Mouse (Mus musculus): ENCODE results near the gene Trpc7.

The Trpc7 gene

GRCm38 (mm10) chr13:56792844-56793243 lies 102.9 kb downstream of the Trpc7 start:
- no peak for DNase-seq (ENCODE audit: extremely low read depth, low read depth)

- DNase-seq (ENCODE audit: extremely low read depth, low read depth) = no peak
Measured at GRCm38 (mm10) chr13:56790683-56791082, 105.1 kb downstream of the Trpc7 start.

- no peak for DNase-seq (ENCODE audit: extremely low read depth, low read depth)
Measured at GRCm38 (mm10) chr13:56782621-56783020, 113.2 kb downstream of the Trpc7 start.

GRCm38 (mm10) chr13:56781697-56782096 lies 114.1 kb downstream of the Trpc7 start:
- DNase-seq (ENCODE audit: extremely low read depth, low read depth) = no peak

- DNase-seq (ENCODE audit: extremely low read depth, low read depth) = no peak
Measured at GRCm38 (mm10) chr13:56780746-56781469, 114.9 kb downstream of the Trpc7 start.

GRCm38 (mm10) chr13:56774304-56774703 lies 121.5 kb downstream of the Trpc7 start:
- DNase-seq (ENCODE audit: extremely low read depth, low read depth) = no peak

- no peak for DNase-seq (ENCODE audit: extremely low read depth, low read depth)
Measured at GRCm38 (mm10) chr13:56773262-56773870, 122.4 kb downstream of the Trpc7 start.

- DNase-seq (ENCODE audit: extremely low read depth, low read depth) = no peak
Measured at GRCm38 (mm10) chr13:56772592-56772991, 123.2 kb downstream of the Trpc7 start.

GRCm38 (mm10) chr13:56770786-56771185 lies 125.0 kb downstream of the Trpc7 start:
- DNase-seq (ENCODE audit: extremely low read depth, low read depth) = no peak

- DNase-seq (ENCODE audit: extremely low read depth, low read depth) = no peak
Measured at GRCm38 (mm10) chr13:56770136-56770578, 125.6 kb downstream of the Trpc7 start.

- DNase-seq (ENCODE audit: extremely low read depth, low read depth) = no peak
Measured at GRCm38 (mm10) chr13:56769431-56769830, 126.4 kb downstream of the Trpc7 start.

GRCm38 (mm10) chr13:56766211-56766610 lies 129.6 kb downstream of the Trpc7 start:
- DNase-seq (ENCODE audit: extremely low read depth, low read depth) = no peak

GRCm38 (mm10) chr13:56765284-56766032 lies 130.3 kb downstream of the Trpc7 start:
- no peak for DNase-seq (ENCODE audit: extremely low read depth, low read depth)

GRCm38 (mm10) chr13:56762446-56763229 lies 133.2 kb downstream of the Trpc7 start:
- DNase-seq (ENCODE audit: extremely low read depth, low read depth) = no peak

- no peak for DNase-seq (ENCODE audit: extremely low read depth, low read depth)
Measured at GRCm38 (mm10) chr13:56758492-56758891, 137.3 kb downstream of the Trpc7 start.

GRCm38 (mm10) chr13:56757201-56757600 lies 138.6 kb downstream of the Trpc7 start:
- DNase-seq (ENCODE audit: extremely low read depth, low read depth) = no peak

- no peak for DNase-seq (ENCODE audit: extremely low read depth, low read depth)
Measured at GRCm38 (mm10) chr13:56755871-56756270, 139.9 kb downstream of the Trpc7 start.

- DNase-seq (ENCODE audit: extremely low read depth, low read depth) = no peak
Measured at GRCm38 (mm10) chr13:56753192-56753951, 142.4 kb downstream of the Trpc7 start, which contains the start of gene Gm45623. Gene Gm45623, minus strand, starts transcription at chr13:56753827.

- DNase-seq (ENCODE audit: extremely low read depth, low read depth) = no peak
Measured at GRCm38 (mm10) chr13:56752474-56753191, 143.2 kb downstream of the Trpc7 start.

- DNase-seq (ENCODE audit: extremely low read depth, low read depth) = no peak
Measured at GRCm38 (mm10) chr13:56751774-56752173, 144.0 kb downstream of the Trpc7 start.

All from MEL-GATA-1-ER (cell line).